Mouse (Mus musculus) liver (tissue): Measurements from ENCODE around the gene Pth2.
A peak's percentile ranks its signal among the peaks of the same experiment; 100 is the strongest.
"Not testable (repeated sequence)": the region's sequence is repeated elsewhere in the genome, so short reads cannot be mapped to it uniquely, and the experiment has no call there.

ENCODE experiments used
- DNase-seq: peaks from one replicate; pipeline ENCODE4 v3.0.0-alpha.2; 2020; ENCODE audit warnings: mixed read lengths

Pth2 gene

GRCm38 (mm10) chr7:45154096-45154992 is 26.5 kb upstream of the Pth2 start, which contains the start of the genes Pih1d1 and Aldh16a1:
Pih1d1 (plus strand) TSS chr7:45154303.
Aldh16a1 (minus strand) TSS chr7:45154584.
- DNase-seq: peak; percentile 98

GRCm38 (mm10) chr7:45154993-45155514 is 25.7 kb upstream of the Pth2 start:
- DNase-seq: peak; percentile 70

GRCm38 (mm10) chr7:45155590-45155989 is 25.2 kb upstream of the Pth2 start:
- DNase-seq: no peak

GRCm38 (mm10) chr7:45156206-45156605 is 24.6 kb upstream of the Pth2 start:
- DNase-seq: no peak

GRCm38 (mm10) chr7:45157459-45157858 is 23.3 kb upstream of the Pth2 start:
- DNase-seq: no peak

- DNase-seq: no peak
Observed at GRCm38 (mm10) chr7:45158991-45159390, 21.8 kb upstream of the Pth2 start.

- DNase-seq: no peak
Observed at GRCm38 (mm10) chr7:45160316-45160800, 20.4 kb upstream of the Pth2 start.

- DNase-seq: no peak
Observed at GRCm38 (mm10) chr7:45160866-45161265, 19.9 kb upstream of the Pth2 start.

GRCm38 (mm10) chr7:45161612-45162473 is 19.0 kb upstream of the Pth2 start:
- peak; percentile 84 for DNase-seq

GRCm38 (mm10) chr7:45162551-45162950 is 18.2 kb upstream of the Pth2 start:
- DNase-seq: no peak

GRCm38 (mm10) chr7:45162996-45163615 is 17.7 kb upstream of the Pth2 start:
- no peak for DNase-seq

GRCm38 (mm10) chr7:45163735-45164490 is 16.9 kb upstream of the Pth2 start, which contains the start of gene Slc17a7:
Slc17a7 (plus strand) TSS chr7:45163949.
- peak; percentile 62 for DNase-seq

- DNase-seq: no peak
Observed at GRCm38 (mm10) chr7:45164833-45165232, 16.0 kb upstream of the Pth2 start.

- no peak for DNase-seq
Observed at GRCm38 (mm10) chr7:45165701-45166100, 15.1 kb upstream of the Pth2 start.

- no peak for DNase-seq
Observed at GRCm38 (mm10) chr7:45166950-45167401, 13.8 kb upstream of the Pth2 start.

GRCm38 (mm10) chr7:45167761-45168445 is 12.9 kb upstream of the Pth2 start:
- no peak for DNase-seq

- no peak for DNase-seq
Observed at GRCm38 (mm10) chr7:45168656-45169055, 12.1 kb upstream of the Pth2 start.

- no peak for DNase-seq
Observed at GRCm38 (mm10) chr7:45169495-45169894, 11.3 kb upstream of the Pth2 start.

- peak; percentile 34 for DNase-seq
Observed at GRCm38 (mm10) chr7:45172974-45173373, 7.8 kb upstream of the Pth2 start.

- not testable (repeated sequence) for DNase-seq
Observed at GRCm38 (mm10) chr7:45173772-45174171, 7.0 kb upstream of the Pth2 start.
